Mouse (Mus musculus) kidney, embryonic 16.5 days (tissue): ENCODE measurements around the gene Aifm2. TPM values are rescaled to one million over a fixed set of nuclear protein-coding genes. Genes with fewer than 3 reads are reported as not detected.

Experiments used
- ATAC-seq: fragments of 200-750 bp; cut with Nextera tagmentation; 2 replicates; pipeline ENCODE4 v1.8.0; 2017; ENCODE audit warnings: moderate TSS enrichment; ENCODE audit not compliant: low FRiP score, low TSS enrichment
- H3K27ac ChIP-seq: fragments of 300-500 bp; sonication (generic); 2 replicates; pipeline ENCODE4 v1.5.1; 2014; ENCODE audit warnings: low read length
- H3K27me3 ChIP-seq: fragments of 300-500 bp; sonication (generic); 2 replicates; pipeline ENCODE4 v1.6.1; 2014; ENCODE audit warnings: low read length, control low read depth, mixed read lengths; ENCODE audit not compliant: insufficient read depth
- H3K36me3 ChIP-seq: fragments of 300-500 bp; sonication (generic); 2 replicates; pipeline ENCODE4 v1.6.1; 2014; ENCODE audit warnings: low read length, control low read depth, mixed read lengths; ENCODE audit not compliant: insufficient read depth
- H3K4me1 ChIP-seq: fragments of 300-500 bp; sonication (generic); 2 replicates; pipeline ENCODE4 v1.6.1; 2014; ENCODE audit warnings: low read length, control low read depth, mixed read lengths; ENCODE audit not compliant: insufficient read depth
- H3K4me2 ChIP-seq: fragments of 300-500 bp; sonication (generic); replicated peaks from 2 replicates; pipeline ENCODE4 v1.6.1; 2014; ENCODE audit warnings: low read depth, low read length
- H3K4me3 ChIP-seq: fragments of 300-500 bp; sonication (generic); 2 replicates; pipeline ENCODE4 v1.5.1; 2014; ENCODE audit warnings: mild to moderate bottlenecking, low read length
- H3K9ac ChIP-seq: fragments of 300-500 bp; sonication (generic); replicated peaks from 2 replicates; pipeline ENCODE4 v1.6.1; 2014; ENCODE audit warnings: low read length
- H3K9me3 ChIP-seq: fragments of 300-500 bp; sonication (generic); 2 replicates; pipeline ENCODE4 v1.6.1; 2016; ENCODE audit warnings: low read length, control low read depth
- WGBS: fragments of 180-500 bp; shearing (Covaris S2); extraction: QIAGEN DNeasy Blood & Tissue Kit; methylation state at CpG from one replicate; pipeline ENCODE4 v1.1.7; 2014; 5-methylcytosine and 5-hydroxymethylcytosine counted together
- polyA plus RNA-seq: library from polyadenylated mRNA; unstranded; fragments of >200 nt; fragmentation: Nextera tagmentation; extraction: Ambion mirVana; gene quantifications from 2 replicates; pipeline ENCODE4 v1.2.1, GENCODE M21; 2015

Gene Aifm2
- polyA plus RNA-seq, 1 experiment from 2014 or later: 28.0 TPM

DNA sequence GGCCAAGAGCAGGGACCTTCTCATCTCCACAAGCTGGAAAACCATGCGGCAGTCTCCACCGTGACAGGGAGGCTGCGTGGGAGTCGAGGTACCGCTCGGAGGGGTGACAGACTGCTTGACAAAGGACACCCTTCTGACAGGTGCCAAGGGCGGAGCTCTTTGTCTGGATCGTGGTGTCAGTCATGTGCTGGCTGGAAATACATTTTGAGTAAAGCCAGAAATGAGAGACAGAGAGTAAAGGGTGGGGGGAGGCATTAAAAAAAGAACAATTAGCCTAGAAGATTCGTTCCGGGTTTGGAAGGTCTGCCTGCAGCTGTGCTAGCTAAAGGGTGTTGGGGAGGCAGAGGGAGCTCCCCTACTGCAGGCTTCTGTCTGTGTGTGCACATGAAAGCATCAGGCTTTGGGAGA is 21.6 kb downstream of the Aifm2 start:
- no peak overlapping the region for H3K4me2 ChIP-seq

DNA sequence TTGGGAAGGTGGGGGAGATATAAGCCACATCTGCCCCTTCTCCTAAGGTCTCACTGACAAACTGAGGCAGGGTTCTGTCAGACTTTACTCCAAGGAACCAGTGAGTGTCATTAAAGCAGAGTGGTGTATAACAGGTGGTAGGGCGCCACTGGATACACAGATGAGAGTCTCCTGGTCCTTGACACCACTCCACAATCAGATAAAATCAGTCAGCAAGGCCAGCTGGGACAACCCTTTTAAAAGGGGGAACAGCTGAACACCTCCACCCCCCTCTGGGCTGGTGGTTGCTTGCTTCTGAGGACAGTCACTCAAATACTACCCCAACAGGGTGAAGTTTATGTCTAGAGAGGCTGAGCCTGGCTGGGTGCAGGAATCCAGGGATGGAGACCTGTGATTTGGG is 22.5 kb downstream of the Aifm2 start:
- Histone ChIP-seq H3K9me3 (no peaks in the 10 kb centered on the region), H3K27me3 (no peaks in the 10 kb centered on the region), H3K4me1 (no peaks in the 10 kb centered on the region; the same call in 1 of the 2 replicates), H3K4me2 (no peak overlapping the region), H3K9ac (no peak overlapping the region), H3K36me3 (peaks cover 34% of the 10 kb centered on the region), H3K4me3 (no peak overlapping the region), H3K27ac (no peak overlapping the region)
- no peak for ATAC-seq
- WGBS: 89% methylated on average over 1 of the region's 1 CpGs

More for the DNA sequence above, 21.6 kb downstream of the Aifm2 start:
- Histone ChIP-seq H3K4me3 (no peak overlapping the region), H3K36me3 (peaks cover 27% of the 10 kb centered on the region), H3K4me1 (peaks cover 6% of the 10 kb centered on the region; the same call in 1 of the 2 replicates), H3K9ac (no peak overlapping the region), H3K27ac (no peak overlapping the region), H3K27me3 (no peaks in the 10 kb centered on the region), H3K9me3 (no peaks in the 10 kb centered on the region)
- no peak for ATAC-seq
- 39% methylated on average over 10 of the region's 10 CpGs for WGBS

DNA sequence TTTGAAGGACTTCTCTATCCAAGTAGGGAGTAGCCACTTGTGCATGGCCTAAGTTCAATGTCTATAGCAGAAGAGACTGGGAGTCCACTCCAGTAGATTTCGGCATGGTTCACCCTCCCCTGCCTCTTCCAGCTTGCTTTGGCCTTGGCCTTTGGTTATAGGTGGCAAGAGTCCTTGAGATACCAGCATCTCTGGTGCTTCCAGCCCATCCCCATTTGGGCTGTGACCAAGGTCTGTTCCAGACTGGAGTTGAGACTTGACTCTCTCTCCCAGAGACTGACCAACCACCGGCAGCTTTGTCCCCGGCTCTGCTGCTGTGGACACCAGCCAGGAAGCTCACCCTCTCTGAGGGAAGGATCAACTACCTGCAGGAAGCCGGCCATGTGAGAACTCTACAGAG is 23.1 kb downstream of the Aifm2 start:
- Histone ChIP-seq H3K4me3 (no peak overlapping the region), H3K4me2 (no peak overlapping the region), H3K4me1 (no peaks in the 10 kb centered on the region), H3K9me3 (no peaks in the 10 kb centered on the region), H3K36me3 (peaks cover 40% of the 10 kb centered on the region), H3K27me3 (no peaks in the 10 kb centered on the region), H3K27ac (no peak overlapping the region), H3K9ac (no peak overlapping the region)
- 84% methylated on average over 4 of the region's 4 CpGs for WGBS
- no peak for ATAC-seq

DNA sequence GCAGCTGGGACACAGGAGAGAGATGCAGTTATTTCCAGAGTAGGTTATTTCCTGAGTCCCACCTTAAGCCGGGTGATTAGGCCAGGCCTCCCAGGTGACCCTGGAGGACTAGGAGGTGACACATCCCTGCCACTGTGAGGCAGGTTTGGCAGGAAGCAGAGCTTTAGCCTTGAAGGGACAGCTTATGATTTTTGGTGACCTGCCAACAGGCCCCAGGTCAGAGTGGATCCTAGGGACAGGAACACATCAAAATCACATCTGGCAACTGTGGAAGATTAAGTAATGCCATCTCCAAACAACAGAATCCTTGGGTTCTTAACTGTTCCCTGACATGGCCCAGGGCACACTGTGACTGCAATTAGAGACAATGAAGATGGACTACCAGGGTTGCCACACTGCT is 26.2 kb downstream of the Aifm2 start:
- Histone ChIP-seq H3K27me3 (no peaks in the 10 kb centered on the region), H3K36me3 (peaks cover 69% of the 10 kb centered on the region), H3K4me3 (no peak overlapping the region), H3K27ac (no peak overlapping the region), H3K4me2 (no peak overlapping the region), H3K4me1 (no peaks in the 10 kb centered on the region), H3K9ac (no peak overlapping the region), H3K9me3 (0 out of 2 replicates have a peak, but pooled peaks cover 4% of the 10 kb centered on the region)
- 71% methylated on average over 1 of the region's 1 CpGs for WGBS
- ATAC-seq: no peak

DNA sequence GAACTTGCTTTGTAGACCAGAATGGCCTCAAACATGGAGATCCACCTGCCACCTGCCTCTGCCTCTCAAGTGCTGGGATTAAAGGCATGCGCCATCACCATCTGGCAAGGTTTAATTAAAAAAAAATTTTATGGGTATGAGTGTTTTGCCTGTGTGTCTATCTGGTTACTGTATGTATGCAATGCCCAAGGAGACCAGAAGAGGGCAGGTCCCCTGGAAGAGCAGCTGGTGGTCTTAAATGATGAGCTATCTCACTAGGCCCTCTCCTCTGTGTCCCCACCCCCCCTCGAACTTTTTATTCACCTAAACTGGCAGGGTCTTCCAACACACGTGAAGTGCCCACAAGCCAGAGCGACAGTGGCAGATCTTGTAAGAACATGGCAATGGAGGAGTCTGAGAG is 26.8 kb downstream of the Aifm2 start:
- Histone ChIP-seq H3K4me3 (no peak overlapping the region), H3K27me3 (no peaks in the 10 kb centered on the region), H3K9me3 (0 out of 2 replicates have a peak, but pooled peaks cover 4% of the 10 kb centered on the region), H3K9ac (no peak overlapping the region), H3K27ac (no peak overlapping the region), H3K4me1 (no peaks in the 10 kb centered on the region), H3K36me3 (peaks cover 74% of the 10 kb centered on the region), H3K4me2 (no peak overlapping the region)
- WGBS: 89% methylated on average over 4 of the region's 4 CpGs
- no peak for ATAC-seq

DNA sequence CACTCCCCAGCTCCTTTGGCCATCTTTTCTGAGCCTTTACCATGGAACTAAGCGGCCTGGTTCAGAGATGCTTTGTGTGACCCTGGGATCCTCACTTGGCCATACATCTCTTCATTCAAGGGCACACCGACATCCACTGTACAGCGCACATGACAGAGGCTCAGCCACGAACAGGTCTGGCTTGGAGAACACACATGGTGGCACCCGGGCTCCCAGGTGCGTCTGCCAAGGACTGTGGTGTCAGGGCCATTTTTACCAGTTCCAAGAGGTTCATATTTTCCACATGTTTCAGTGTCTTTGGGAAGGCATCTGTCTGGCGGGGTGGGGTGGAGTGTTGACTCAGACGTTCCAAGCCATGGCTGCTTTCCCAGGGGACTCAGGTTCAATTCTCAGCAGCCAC is 27.3 kb downstream of the Aifm2 start:
- no peak overlapping the region for H3K27ac ChIP-seq
- no peak for ATAC-seq
- H3K9ac ChIP-seq: no peak overlapping the region
- H3K4me3 ChIP-seq: no peak overlapping the region
- no peaks in the 10 kb centered on the region for H3K4me1 ChIP-seq
- H3K36me3 ChIP-seq: peaks cover 79% of the 10 kb centered on the region
- WGBS: 93% methylated on average over 8 of the region's 8 CpGs
- H3K9me3 ChIP-seq: 0 out of 2 replicates have a peak, but pooled peaks cover 4% of the 10 kb centered on the region
- H3K27me3 ChIP-seq: no peaks in the 10 kb centered on the region
- H3K4me2 ChIP-seq: no peak overlapping the region

DNA sequence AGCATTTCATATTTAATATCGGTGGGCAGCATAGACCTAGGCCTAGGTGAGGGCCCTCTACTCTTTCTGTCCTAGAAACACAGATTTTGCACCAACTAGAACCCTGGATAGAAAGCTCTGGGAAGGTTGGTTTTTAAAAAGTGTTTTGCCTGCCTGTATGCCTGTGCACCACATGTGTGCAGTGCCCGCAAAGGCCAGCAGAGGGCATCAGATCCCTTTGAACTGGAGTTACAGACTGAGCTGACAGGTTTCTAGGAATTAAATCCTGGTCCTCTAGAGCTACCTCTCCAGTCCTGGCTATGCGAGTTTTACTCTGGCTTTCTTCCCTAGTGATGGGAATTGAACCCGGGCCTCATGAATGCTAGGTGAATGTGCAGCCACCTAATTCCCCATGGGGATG is 30.1 kb downstream of the Aifm2 start:
- no peak for ATAC-seq
- Histone ChIP-seq H3K4me3 (no peak overlapping the region), H3K4me2 (no peak overlapping the region), H3K36me3 (peaks cover 89% of the 10 kb centered on the region), H3K27ac (no peak overlapping the region), H3K9ac (no peak overlapping the region), H3K4me1 (no peaks in the 10 kb centered on the region), H3K27me3 (no peaks in the 10 kb centered on the region), H3K9me3 (0 out of 2 replicates have a peak, but pooled peaks cover 4% of the 10 kb centered on the region)
- WGBS: 91% methylated on average over 4 of the region's 4 CpGs

DNA sequence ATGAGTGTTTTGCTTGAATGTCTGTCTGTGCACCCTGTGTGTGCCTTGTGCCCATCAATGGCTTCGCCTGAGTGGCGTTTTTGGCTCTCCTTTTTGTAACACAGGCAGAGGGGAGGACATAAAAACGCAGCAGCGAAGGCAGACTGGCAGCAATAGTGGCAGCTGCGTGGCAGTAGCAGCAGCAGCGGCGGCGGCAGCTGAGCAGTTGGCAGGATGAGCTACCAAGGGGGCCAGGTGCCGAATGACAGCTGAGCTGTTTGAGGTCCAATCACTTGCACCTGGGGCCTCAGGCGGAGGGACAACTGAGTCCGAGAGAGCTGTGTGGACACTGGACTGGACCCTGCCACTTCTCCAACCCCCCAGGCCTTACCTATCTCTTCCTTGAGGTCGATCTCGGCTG is 32.2 kb downstream of the Aifm2 start:
- ATAC-seq: no peak
- 0 out of 2 replicates have a peak, but pooled peaks cover 4% of the 10 kb centered on the region for H3K9me3 ChIP-seq
- H3K4me2 ChIP-seq: no peak overlapping the region
- peaks cover 87% of the 10 kb centered on the region for H3K36me3 ChIP-seq
- 95% methylated on average over 13 of the region's 13 CpGs for WGBS
- no peak overlapping the region for H3K9ac ChIP-seq
- H3K4me1 ChIP-seq: no peaks in the 10 kb centered on the region
- no peak overlapping the region for H3K4me3 ChIP-seq
- H3K27ac ChIP-seq: no peak overlapping the region
- no peaks in the 10 kb centered on the region for H3K27me3 ChIP-seq

DNA sequence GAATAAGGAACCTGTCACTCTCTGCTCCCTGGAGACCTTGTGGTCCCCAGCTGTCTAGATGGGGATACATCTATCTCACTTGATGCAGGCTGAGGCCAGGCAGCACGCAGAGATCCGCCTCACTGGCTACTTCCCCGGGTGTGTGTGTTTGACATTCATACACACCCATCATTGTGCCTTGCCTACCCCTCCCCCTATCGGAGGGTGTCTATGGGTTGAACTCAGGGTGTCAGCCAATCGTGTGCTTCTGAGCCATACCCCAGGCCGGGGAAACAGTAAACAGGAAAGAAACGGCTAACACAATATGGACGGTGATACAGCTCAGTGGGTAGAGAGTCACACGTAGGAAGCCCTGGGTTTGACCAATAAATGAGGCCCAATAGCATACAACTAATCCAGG is 35.0 kb downstream of the Aifm2 start:
- Histone ChIP-seq H3K4me1 (0 out of 2 replicates have a peak, but pooled peaks cover 3% of the 10 kb centered on the region), H3K4me3 (no peak overlapping the region), H3K27ac (no peak overlapping the region), H3K9me3 (0 out of 2 replicates have a peak, but pooled peaks cover 4% of the 10 kb centered on the region), H3K4me2 (no peak overlapping the region), H3K9ac (no peak overlapping the region), H3K36me3 (peaks cover 83% of the 10 kb centered on the region), H3K27me3 (no peaks in the 10 kb centered on the region)
- WGBS: 86% methylated on average over 9 of the region's 9 CpGs
- ATAC-seq: no peak

DNA sequence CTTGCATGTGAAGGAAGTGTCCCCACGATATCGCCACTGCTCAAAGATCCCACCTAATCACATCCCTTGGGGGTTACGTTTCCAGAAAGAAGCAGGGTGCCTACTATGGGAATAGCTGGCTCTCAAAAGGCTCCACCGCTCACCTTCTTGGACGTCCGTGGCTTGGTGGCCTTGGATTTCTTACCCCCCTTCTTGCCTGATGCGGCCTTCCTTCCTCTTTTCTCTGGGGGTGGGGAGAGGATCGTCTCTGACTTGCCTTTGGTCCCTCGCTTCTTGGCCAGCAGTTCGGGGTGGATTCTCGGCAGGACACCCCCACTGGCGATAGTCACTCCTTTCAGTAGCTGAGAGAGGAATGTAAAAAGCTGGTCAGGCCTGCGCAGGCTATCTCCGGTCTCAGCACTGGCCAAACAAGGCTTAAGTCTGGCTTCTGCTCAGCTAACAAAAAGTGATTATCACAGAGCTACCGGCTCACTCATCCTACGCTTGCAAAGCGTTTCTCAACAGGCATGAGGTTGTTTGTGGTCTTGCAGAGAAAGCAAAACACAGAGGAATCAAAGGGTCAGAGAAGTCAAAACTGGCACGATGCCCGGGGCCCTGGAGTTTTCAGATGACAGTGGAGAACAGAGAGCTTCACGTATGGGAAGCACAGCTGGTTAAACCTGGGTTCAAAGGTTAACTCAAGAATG is 36.6 kb downstream of the Aifm2 start:
- 82% methylated on average over 20 of the region's 20 CpGs for WGBS
- Histone ChIP-seq H3K4me1 (0 out of 2 replicates have a peak, but pooled peaks cover 3% of the 10 kb centered on the region), H3K9me3 (no peaks in the 10 kb centered on the region), H3K4me2 (no peak overlapping the region), H3K36me3 (peaks cover 74% of the 10 kb centered on the region), H3K4me3 (no peak overlapping the region), H3K27ac (no peak overlapping the region), H3K9ac (no peak overlapping the region), H3K27me3 (no peaks in the 10 kb centered on the region)
- ATAC-seq: peak; percentile 43; the same call in 1 of the 2 replicates
